Mouse (Mus musculus): ENCODE data around the gene Sdad1.

GRCm38 (mm10) chr5:92322612-92323011, 12.3 kb upstream of the Sdad1 start:
- TF ChIP-seq POLR2A (IDR thresholded peaks at IDR 0.05; ENCODE audit: insufficient read length, low read depth): no peak
- TF ChIP-seq USF1 (IDR thresholded peaks at IDR 0.05; ENCODE audit: low read depth): no peak
- TF ChIP-seq MAX (IDR thresholded peaks at IDR 0.05; ENCODE audit: low read depth): no peak
- TF ChIP-seq SRF (IDR thresholded peaks at IDR 0.05; ENCODE audit: control insufficient read depth, insufficient read length, low read depth): no peak
- no peak for TF ChIP-seq TCF3 (IDR thresholded peaks at IDR 0.05; ENCODE audit: insufficient read length, low read depth)
